Mouse (Mus musculus): ENCODE data around the gene Gli2.

Gli2 gene

GRCm38 (mm10) chr1:118994482-118995105 is 58.8 kb downstream of the Gli2 start:
- DNase-seq (ENCODE audit: low read depth, low spot score) = no peak

GRCm38 (mm10) chr1:118993775-118994174 is 59.6 kb downstream of the Gli2 start:
- DNase-seq (ENCODE audit: low read depth, low spot score) = no peak

DNA sequence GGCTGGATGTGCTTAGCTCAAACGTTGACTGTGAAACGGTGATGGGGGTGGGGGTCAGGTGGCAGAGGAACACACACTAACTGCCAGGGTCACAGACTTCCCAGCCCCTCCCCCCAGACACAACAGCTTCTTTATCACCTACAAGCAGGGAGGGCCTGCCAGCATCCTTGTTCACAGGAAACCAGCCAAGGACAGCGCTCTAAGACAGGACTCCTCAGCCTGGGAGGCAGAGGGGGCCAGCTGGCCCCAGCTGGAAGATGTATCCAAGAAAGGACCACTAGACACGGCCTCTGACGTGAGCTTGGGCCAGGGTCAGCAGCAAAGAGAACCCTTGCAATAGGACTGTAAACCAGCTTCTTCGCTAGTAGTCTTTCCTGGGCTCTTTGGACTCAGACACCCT is 65.1 kb downstream of the Gli2 start:
- no peak for DNase-seq (ENCODE audit: low read depth, low spot score)

DNA sequence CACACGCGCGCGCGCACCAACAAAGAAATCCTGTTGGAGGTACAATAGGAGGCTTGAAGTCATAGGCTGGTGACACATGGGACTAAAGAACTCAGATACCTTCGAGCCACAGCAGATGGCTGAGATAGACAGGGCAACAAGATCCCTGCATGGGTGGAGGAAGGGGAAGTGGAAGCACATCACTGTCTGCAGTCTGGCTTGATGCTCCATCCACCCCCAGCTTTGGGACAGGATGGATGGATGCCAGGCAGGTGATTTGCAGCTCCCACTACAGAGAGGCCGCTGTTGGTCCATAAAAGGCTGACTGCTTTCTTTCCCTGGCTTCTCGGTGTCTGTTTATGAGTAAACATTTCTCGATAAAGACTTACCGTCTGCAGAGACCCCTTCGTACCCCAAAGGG is 65.9 kb downstream of the Gli2 start:
- no peak for DNase-seq (ENCODE audit: low read depth, low spot score)

DNA sequence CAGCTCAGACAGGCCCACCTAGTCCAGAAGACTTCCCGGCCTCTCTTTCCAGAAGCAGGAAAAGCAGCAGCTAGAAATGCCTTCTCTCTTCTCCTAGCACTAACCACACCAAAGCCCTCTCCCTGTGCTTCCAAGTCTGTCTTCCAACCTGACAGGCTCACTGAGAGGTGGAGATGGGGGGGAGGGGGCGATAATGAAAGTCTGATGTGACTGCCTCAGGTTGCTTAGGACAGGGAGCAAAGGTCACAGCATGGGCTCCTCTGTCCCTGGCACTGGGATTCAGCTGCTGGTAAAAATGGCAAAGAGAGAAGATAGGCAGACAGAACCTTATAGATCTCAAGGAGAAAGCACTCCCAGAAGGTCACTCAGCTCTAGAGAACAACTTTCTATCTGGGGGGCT is 70.0 kb downstream of the Gli2 start:
- no peak for DNase-seq (ENCODE audit: low read depth, low spot score)

DNA sequence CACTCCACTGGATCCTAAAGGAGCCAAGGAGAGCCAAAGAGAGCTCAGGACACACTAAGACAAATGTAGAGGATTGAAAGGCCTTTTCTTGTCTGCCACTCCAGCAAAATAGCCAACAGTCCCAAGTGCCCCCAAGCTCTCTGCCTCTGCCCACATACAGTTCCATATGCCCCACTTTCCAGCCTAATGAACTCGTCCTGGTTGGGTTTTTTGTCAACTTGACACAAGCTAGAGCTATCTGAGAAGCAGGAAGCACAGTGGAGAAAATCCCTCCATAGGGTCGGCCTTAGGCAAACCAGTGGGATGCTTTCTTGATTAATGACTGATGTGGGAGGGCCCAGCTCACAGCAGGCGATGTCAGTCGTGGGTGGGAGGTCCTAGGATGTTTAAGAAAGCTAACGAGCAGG is 70.6 kb downstream of the Gli2 start:
- DNase-seq (ENCODE audit: low read depth, low spot score) = no peak

DNA sequence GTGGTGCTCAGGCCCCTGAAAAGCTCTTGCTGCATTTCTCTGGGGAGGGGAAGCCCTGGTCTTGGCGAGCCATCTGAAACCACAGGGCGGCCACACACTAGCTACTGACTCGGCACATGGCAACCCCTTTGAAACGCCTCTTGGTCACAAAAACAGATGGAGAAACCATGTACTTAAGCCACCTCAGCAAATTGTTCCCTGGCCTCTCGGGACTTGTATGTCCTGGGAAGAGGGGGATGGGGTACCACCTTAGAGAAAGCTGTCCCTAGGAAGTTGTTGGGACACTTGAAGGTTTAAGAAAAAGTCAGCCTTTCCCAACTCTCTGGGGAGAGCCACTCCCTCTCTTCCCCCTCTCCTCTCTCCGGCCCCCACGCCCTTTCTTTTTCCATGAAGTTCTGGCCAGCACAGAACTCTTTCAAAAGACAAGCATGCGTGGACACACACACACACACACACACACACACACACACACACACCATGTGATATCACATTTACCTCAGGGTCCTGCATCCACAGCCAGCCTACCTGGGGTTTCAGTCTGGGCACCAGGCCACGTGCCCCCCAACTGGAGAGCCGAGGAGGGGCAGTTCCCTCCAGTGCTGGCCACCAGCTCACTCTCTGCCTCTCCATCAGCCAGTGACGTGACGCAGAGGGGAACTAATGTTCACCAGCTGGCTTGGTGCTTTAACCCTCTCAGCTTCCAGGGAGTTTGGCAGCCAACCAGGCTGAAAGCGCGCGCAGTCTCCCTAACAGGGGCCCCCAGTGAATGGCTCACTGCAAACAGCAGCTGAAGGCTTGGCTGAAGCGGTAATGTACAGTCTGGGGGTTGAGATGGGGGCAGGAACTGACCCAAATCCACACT is 71.2 kb downstream of the Gli2 start:
- no peak for DNase-seq (ENCODE audit: low read depth, low spot score)

DNA sequence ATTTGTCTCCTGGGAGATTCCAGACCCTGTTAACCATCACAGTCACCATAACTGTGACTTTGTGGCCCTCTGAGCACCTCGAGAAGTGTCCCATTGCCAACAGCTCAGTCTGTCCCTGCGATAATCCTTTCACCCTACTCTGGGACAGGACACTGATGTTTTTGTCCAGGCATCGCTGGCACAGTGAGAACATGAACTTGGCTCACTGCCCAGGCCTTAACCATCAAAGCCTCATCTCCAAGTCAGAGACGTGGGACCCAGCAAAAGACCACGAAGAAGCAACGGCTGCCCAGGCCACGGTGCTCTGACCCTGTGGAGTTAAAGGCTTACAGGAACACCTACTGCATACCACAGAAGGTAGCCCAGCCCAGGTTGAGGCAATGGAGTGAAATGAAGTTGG is 72.8 kb downstream of the Gli2 start:
- DNase-seq (ENCODE audit: low read depth, low spot score) = no peak

- no peak for DNase-seq (ENCODE audit: low read depth, low spot score)
These were observed 76.8 kb downstream of the Gli2 start for GRCm38 (mm10) chr1:118976596-118976995.

- no peak for DNase-seq (ENCODE audit: low read depth, low spot score)
These were observed 78.0 kb downstream of the Gli2 start for GRCm38 (mm10) chr1:118975376-118975775.

DNA sequence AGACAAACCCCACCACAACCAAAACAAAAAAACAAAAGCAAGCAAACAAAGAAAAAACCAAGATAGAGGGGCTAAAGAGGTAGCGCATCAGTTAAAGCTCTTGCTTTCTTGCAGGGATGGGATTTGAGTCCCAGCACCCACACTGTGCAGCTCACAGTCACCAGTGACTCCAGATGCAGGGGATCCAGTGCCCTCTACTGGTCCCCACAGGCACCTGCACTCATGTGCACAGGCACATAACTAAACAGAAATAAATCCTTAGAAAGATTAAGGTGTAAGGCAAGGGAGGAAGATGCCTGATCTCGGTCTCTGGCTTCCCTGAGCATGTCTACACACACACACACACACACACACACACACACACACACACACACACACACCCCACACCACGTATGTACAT is 83.4 kb downstream of the Gli2 start:
- no peak for DNase-seq (ENCODE audit: low read depth, low spot score)

DNA sequence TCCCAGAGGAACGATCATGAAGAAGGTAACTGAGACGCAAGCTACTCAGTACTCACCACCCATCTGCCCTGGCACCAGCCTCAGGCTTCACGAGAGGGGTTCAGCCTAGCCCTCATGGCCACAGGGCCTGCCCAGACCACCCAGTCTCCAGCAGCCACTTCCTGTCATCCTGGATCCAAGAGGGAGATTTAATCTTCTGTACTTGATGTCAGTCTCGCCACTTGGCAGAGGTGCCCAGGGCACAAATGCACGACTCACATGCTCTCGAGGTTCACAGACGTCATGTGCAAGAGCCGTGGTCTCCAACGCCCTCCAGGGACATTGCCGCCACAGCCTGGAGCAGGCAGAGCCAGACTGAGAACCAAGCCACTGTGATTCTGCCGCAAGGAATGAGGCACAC is 84.0 kb downstream of the Gli2 start:
- no peak for DNase-seq (ENCODE audit: low read depth, low spot score)

GRCm38 (mm10) chr1:118968661-118969179 is 84.7 kb downstream of the Gli2 start:
- DNase-seq (ENCODE audit: low read depth, low spot score) = no peak

GRCm38 (mm10) chr1:118967976-118968375 is 85.4 kb downstream of the Gli2 start:
- DNase-seq (ENCODE audit: low read depth, low spot score) = no peak

GRCm38 (mm10) chr1:118967281-118967680 is 86.1 kb downstream of the Gli2 start:
- DNase-seq (ENCODE audit: low read depth, low spot score) = no peak

GRCm38 (mm10) chr1:118958644-118959043 is 94.8 kb downstream of the Gli2 start:
- no peak for DNase-seq (ENCODE audit: low read depth, low spot score)

DNA sequence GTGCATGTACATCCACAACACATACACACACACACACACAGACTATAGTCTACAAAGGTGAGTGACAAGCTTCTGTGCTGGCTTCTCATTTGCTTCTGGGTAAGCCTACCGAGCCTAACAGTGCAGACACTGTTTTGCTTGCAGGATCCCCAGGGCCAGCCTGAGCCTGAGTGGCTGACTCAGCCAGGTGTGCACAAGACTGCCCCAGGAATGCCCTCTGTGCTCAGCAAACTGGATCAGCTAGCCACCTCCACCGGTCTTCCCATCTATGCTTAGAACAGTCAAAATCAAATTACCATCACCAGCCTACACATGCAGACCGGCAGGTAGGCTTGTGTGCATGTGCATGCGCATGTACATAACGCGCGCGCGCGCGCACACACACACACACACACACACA is 97.6 kb downstream of the Gli2 start:
- DNase-seq (ENCODE audit: low read depth, low spot score) = no peak

DNA sequence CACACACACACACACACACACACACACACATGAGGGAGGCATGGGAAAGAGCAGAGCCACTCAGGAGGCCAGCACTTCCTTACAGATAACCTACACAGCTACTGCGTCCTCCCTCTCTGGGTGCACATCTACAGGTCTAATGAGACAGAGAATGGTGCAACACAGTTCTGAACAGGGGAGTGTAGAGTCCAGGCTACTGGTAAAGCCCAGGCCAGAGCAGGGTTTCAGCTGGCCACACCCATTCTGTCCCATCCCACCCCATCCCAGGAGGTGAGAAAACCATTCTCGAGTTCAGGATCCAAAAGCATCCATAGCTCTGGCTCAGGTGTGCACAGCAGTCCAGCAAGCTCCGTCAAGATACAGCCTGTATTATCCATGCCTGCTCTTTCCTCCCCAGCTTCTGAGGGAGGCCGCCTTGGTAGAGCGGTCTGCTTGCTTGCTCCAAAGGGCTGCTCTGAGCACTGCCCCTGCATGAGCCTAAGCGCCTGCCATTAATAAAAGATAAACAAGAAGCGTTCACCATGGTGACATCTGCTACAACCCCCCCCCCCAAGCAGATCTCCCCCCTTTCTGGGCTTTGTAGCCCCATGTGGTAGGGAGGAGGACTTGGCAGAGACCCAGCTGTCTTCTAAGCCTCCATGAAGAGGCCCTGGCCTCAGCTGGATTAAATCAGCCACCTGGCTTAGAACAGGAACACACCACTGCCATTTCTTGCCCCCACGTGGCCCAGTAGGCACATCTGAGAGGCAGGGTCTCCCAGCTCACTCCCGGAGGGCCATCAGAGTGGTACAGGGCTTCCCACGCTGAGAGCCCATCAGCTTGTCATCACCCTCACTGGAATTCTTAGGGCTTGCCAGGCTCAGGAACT is 98.8 kb downstream of the Gli2 start:
- no peak for DNase-seq (ENCODE audit: low read depth, low spot score)

- no peak for DNase-seq (ENCODE audit: low read depth, low spot score)
These were observed 100.4 kb downstream of the Gli2 start for GRCm38 (mm10) chr1:118953031-118953430.

GRCm38 (mm10) chr1:118952318-118952717 is 101.1 kb downstream of the Gli2 start:
- DNase-seq (ENCODE audit: low read depth, low spot score) = no peak

DNA sequence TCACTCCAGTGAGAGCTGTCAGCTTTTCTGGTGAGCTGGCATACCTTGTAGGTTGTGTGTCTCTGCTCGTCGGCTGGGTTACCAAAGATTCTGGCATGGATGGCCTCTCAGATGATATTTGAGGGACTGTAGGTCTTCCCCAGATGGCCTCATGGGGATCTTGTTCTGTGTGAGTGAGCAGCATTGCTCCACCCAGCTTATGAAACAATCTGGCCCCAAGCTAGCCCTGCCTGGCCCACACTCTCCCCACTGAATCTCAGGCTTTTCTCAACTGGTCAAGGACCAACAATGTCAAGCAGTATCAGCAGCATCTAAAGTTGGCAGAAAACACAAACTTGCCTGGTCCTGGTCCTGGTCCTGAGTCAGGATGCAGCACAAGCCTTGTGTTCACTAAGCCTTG is 105.0 kb downstream of the Gli2 start:
- no peak for DNase-seq (ENCODE audit: low read depth, low spot score)

- DNase-seq (ENCODE audit: low read depth, low spot score) = no peak
These were observed 106.2 kb downstream of the Gli2 start for GRCm38 (mm10) chr1:118947221-118947620.

Measured in A20 (cell line).